Mouse (Mus musculus) ES-E14 (cell line): ENCODE results near the gene Dpysl5.

Experiments used
- CHD2 ChIP-seq: IDR thresholded peaks from 2 replicates; pipeline ENCODE4 v1.6.1; 2014; ENCODE audit warnings: mild to moderate bottlenecking, low read depth, low read length, inconsistent platforms
- MAFK ChIP-seq: IDR thresholded peaks from 2 replicates; pipeline ENCODE4 v1.6.1; 2014; ENCODE audit warnings: mild to moderate bottlenecking, low read depth, low read length, inconsistent platforms; ENCODE audit not compliant: insufficient read depth
- ZNF384 ChIP-seq: IDR thresholded peaks from 2 replicates; pipeline ENCODE4 v1.6.1; 2012; ENCODE audit warnings: low read depth, low read length, inconsistent platforms

GRCm38 (mm10) chr5:30739595-30739994 is 28.2 kb downstream of the Dpysl5 start:
- no peak for TF ChIP-seq CHD2
- TF ChIP-seq MAFK: no peak
- TF ChIP-seq ZNF384: no peak
